ENCODE assay signal across 19 mouse cellular contexts in genomic region chr6:142154081-142154480, GRCm38 (mm10). TPM values are rescaled to one million over a fixed set of nuclear protein-coding genes. Genes with fewer than 3 reads are reported as not detected.
A peak's percentile ranks its signal among the peaks of the same experiment; 100 is the strongest.
DNase-seq lines count a peak whose midpoint lies in the region; TF ChIP-seq lines count a peak whose summit lies in the region.
"Not testable (repeated sequence)": the region's sequence is repeated elsewhere in the genome, so short reads cannot be mapped to it uniquely, and the experiment has no call there.
"Had no signal": no experiment of that assay in that cellular context is flagged by ENCODE, and none has a peak within 500 bp of the region (broad histone marks: within the 10 kb centered on the region; RNA-seq: fewer than 3 reads in every experiment).

No protein-coding gene starts in this region.

- not testable (repeated sequence) for TF ChIP-seq POLR2A in lung, adult 2 months (IDR thresholded peaks at IDR 0.05; ENCODE audit: borderline replicate concordance, extremely low read depth, low read depth, low read length)

- TF ChIP-seq CTCF in lung, adult 2 months (IDR thresholded peaks at IDR 0.05; ENCODE audit: insufficient read depth, low read length), result not testable (repeated sequence)

- WGBS in lung, adult 2 months, result 97% methylated on average over 5 of the region's 10 CpGs

- DNase-seq in adrenal gland, adult 18-20 months (ENCODE audit: low spot score in 2 of 2), result peak; percentile 6 to 21
- peak; percentile 19 for DNase-seq in cerebellum, adult 9-11 months
- DNase-seq in heart, adult 11 months, result peak; percentile 96
- DNase-seq in heart, postnatal 4 days, result peak; percentile 11
- peak; percentile 19 for DNase-seq in left cerebral cortex, adult 11 months (ENCODE audit: low spot score)
- DNase-seq in lung, adult 2 months, result peak; percentile 5
- peak; percentile 4 for DNase-seq in right cerebral cortex, adult 18-20 months

- not testable (repeated sequence) for H3K4me1 ChIP-seq in lung, adult 2 months (ENCODE audit: control insufficient read depth, insufficient read depth, low read length)

- H3K4me3 ChIP-seq in lung, adult 2 months (replicated peaks; ENCODE audit: extremely low read depth, low read depth, low read length), result not testable (repeated sequence)

RNA-seq across cellular contexts. Expression of gene Slco1a6, which starts 54.2 kb away (rescaled TPM):
- not detected for total RNA-seq in adrenal gland, adult 18-20 months (2021)
- 1 to 10 TPM in 1 of 2 experiments, not detected in 1; 1.1 TPM for total RNA-seq in heart, postnatal 4 days (2021)
- polyA plus RNA-seq in lung, adult 2 months (2012; rRNA removed), result not detected in 2 replicates
- total RNA-seq: common myeloid progenitor, adult 5-6 weeks; gastrocnemius, postnatal 14 days had no signal
- polyA plus RNA-seq: C2C12; embryonic facial prominence, embryonic 11.5 days; erythroblast, embryonic 14.5 days; forebrain, embryonic 14.5 days; heart, embryonic 11.5 days; limb, embryonic 14.5 days; liver, embryonic 15.5 days; macrophage; midbrain, embryonic 11.5 days; neural tube, embryonic 14.5 days had no signal

Comparison
In these comparisons a context has a peak if more than half of its experiments do, and no peak if none do; other contexts are left out.
1. DNase-seq: peak in every context shown above with its lines; median percentile 96 in heart, adult 11 months; 19 in cerebellum, adult 9-11 months; 19 in left cerebral cortex, adult 11 months; 14 in adrenal gland, adult 18-20 months; 11 in heart, postnatal 4 days; 5 in lung, adult 2 months; 4 in right cerebral cortex, adult 18-20 months.